Comparison of ENCODE assay signal across 10 mouse cellular contexts in genomic region chr3:68506769-68507318, GRCm38 (mm10).
DNase-seq lines count a peak whose midpoint lies in the region; ATAC-seq lines count a peak whose summit lies in the region.
"Had no signal": no experiment of that assay in that cellular context is flagged by ENCODE, and none has a peak within 500 bp of the region (broad histone marks: within the 10 kb centered on the region; RNA-seq: fewer than 3 reads in every experiment).

No protein-coding gene starts in this region.

- H3K4me3 ChIP-seq in liver, embryonic 11.5 days (ENCODE audit: low read depth, low read length) = no peak overlapping the region
- no peak overlapping the region for H3K4me3 ChIP-seq in embryonic facial prominence, embryonic 14.5 days (ENCODE audit: low read depth, low read length)
- H3K4me3 ChIP-seq in heart, embryonic 12.5 days = no peak overlapping the region
- H3K4me3 ChIP-seq: hindbrain, embryonic 12.5 days had no signal

- H3K36me3 ChIP-seq in liver, embryonic 11.5 days (ENCODE audit: control insufficient read depth, insufficient read depth, low read length) = no peaks in the 10 kb centered on the region
- no peaks in the 10 kb centered on the region for H3K36me3 ChIP-seq in embryonic facial prominence, embryonic 14.5 days (ENCODE audit: control insufficient read depth, insufficient read depth, low read length)
- peaks cover 8% of the 10 kb centered on the region; the same call in 1 of the 2 replicates for H3K36me3 ChIP-seq in heart, embryonic 12.5 days
- H3K36me3 ChIP-seq: hindbrain, embryonic 12.5 days had no signal

- DNase-seq in liver = peak; percentile 10
- no peak for DNase-seq in liver, embryonic 11.5 days (ENCODE audit: low spot score)
- peak; percentile 83 for DNase-seq in embryonic facial prominence, embryonic 14.5 days (ENCODE audit: low spot score)
- DNase-seq in lung, postnatal 36 days = peak; percentile 28
- DNase-seq in B cell, adult 2 months = no peak
- DNase-seq in testis, postnatal 14 days (ENCODE audit: low spot score) = no peak
- DNase-seq in left cerebral cortex, adult 11 months (ENCODE audit: low spot score) = no peak
- DNase-seq: spleen, adult 18-20 months had no signal

- no peaks in the 10 kb centered on the region for H3K27me3 ChIP-seq in liver, embryonic 11.5 days (replicated peaks; ENCODE audit: control insufficient read depth, insufficient read depth, low read length)
- no peaks in the 10 kb centered on the region for H3K27me3 ChIP-seq in embryonic facial prominence, embryonic 14.5 days (replicated peaks; ENCODE audit: control insufficient read depth, insufficient read depth, low read length)
- no peaks in the 10 kb centered on the region for H3K27me3 ChIP-seq in heart, embryonic 12.5 days (replicated peaks)
- H3K27me3 ChIP-seq: hindbrain, embryonic 12.5 days had no signal

- no peak for ATAC-seq in liver, embryonic 11.5 days (replicated peaks; ENCODE audit: low FRiP score)
- ATAC-seq in embryonic facial prominence, embryonic 14.5 days (ENCODE audit: low read depth) = no peak
- peak; percentile 54 for ATAC-seq in heart, embryonic 12.5 days (ENCODE audit: insufficient number of reproducible peaks, low FRiP score)

- no peak overlapping the region for H3K4me2 ChIP-seq in liver, embryonic 11.5 days
- no peak overlapping the region for H3K4me2 ChIP-seq in embryonic facial prominence, embryonic 14.5 days (ENCODE audit: low read depth, low read length)
- no peak overlapping the region for H3K4me2 ChIP-seq in heart, embryonic 12.5 days
- H3K4me2 ChIP-seq: hindbrain, embryonic 12.5 days had no signal

- no peak overlapping the region for H3K9ac ChIP-seq in liver, embryonic 11.5 days (ENCODE audit: low read depth, low read length)
- no peak overlapping the region for H3K9ac ChIP-seq in embryonic facial prominence, embryonic 14.5 days (ENCODE audit: low read depth, low read length)
- H3K9ac ChIP-seq in heart, embryonic 12.5 days = no peak overlapping the region
- H3K9ac ChIP-seq: hindbrain, embryonic 12.5 days had no signal

- H3K27ac ChIP-seq in liver, embryonic 11.5 days (ENCODE audit: low read depth, low read length) = no peak overlapping the region
- H3K27ac ChIP-seq in embryonic facial prominence, embryonic 14.5 days (replicated peaks; ENCODE audit: low read depth, low read length) = no peak overlapping the region
- peak overlapping the region; percentile 41 for H3K27ac ChIP-seq in heart, embryonic 12.5 days (ENCODE audit: poor library complexity, severe bottlenecking)
- H3K27ac ChIP-seq: hindbrain, embryonic 12.5 days had no signal

- peaks cover 35% of the 10 kb centered on the region for H3K4me1 ChIP-seq in liver, embryonic 11.5 days (replicated peaks; ENCODE audit: control insufficient read depth, insufficient read depth, low read length)
- H3K4me1 ChIP-seq in embryonic facial prominence, embryonic 14.5 days (ENCODE audit: control insufficient read depth, insufficient read depth, low read length) = peaks cover 5% of the 10 kb centered on the region
- H3K4me1 ChIP-seq in heart, embryonic 12.5 days (replicated peaks) = peaks cover 57% of the 10 kb centered on the region
- H3K4me1 ChIP-seq: hindbrain, embryonic 12.5 days had no signal

- no peaks in the 10 kb centered on the region for H3K9me3 ChIP-seq in liver, embryonic 11.5 days (ENCODE audit: control insufficient read depth, low read length)
- H3K9me3 ChIP-seq in embryonic facial prominence, embryonic 14.5 days (ENCODE audit: control insufficient read depth, low read length) = no peaks in the 10 kb centered on the region
- H3K9me3 ChIP-seq in heart, embryonic 12.5 days (replicated peaks) = no peaks in the 10 kb centered on the region
- H3K9me3 ChIP-seq: hindbrain, embryonic 12.5 days had no signal

- 39% methylated on average over 7 of the region's 7 CpGs for WGBS in liver, embryonic 11.5 days
- WGBS in embryonic facial prominence, embryonic 14.5 days = 53% methylated on average over 7 of the region's 7 CpGs
- WGBS in heart, embryonic 12.5 days = 31% methylated on average over 7 of the region's 7 CpGs

Comparison
In these comparisons a context has a peak if more than half of its experiments do, and no peak if none do; other contexts are left out.
1. DNase-seq: peak in liver (single experiment), embryonic facial prominence, embryonic 14.5 days (single experiment) and lung, postnatal 36 days (single experiment); none in liver, embryonic 11.5 days (single experiment), B cell, adult 2 months (0 of 2), testis, postnatal 14 days (single experiment) and left cerebral cortex, adult 11 months (single experiment).